Mouse (Mus musculus) kidney, postnatal 10 days (tissue): ENCODE data around the gene Gm20075.
"Not testable (repeated sequence)": the region's sequence is repeated elsewhere in the genome, so short reads cannot be mapped to it uniquely, and the experiment has no call there.

Source experiments
- DNase-seq: peaks from one replicate; pipeline ENCODE4 v3.0.0; 2021; ENCODE audit warnings: mixed read lengths

The Gm20075 gene

DNA sequence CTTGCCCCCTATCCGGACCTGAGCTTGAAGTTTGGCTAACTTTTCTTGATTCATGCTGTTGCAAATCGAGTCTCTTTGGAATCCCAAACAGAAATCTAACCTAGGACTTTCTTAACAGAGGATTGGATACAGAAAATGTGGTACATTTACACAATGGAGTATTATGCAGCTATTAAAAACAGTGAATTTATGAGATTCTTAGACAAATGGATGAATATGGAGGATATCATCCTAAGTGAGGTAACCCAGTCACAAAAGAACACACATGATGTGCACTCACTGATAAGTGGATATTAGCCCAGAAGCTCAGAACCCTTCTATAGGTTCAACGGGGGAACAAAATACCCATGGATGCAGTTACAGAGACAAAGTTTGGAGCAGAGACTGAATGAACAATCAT is at the start of gene Gm20075:
TSS of gene Gm20075 (minus strand) at position 101 of the 400 bp plus-strand sequence.
- DNase-seq: not testable (repeated sequence)

DNA sequence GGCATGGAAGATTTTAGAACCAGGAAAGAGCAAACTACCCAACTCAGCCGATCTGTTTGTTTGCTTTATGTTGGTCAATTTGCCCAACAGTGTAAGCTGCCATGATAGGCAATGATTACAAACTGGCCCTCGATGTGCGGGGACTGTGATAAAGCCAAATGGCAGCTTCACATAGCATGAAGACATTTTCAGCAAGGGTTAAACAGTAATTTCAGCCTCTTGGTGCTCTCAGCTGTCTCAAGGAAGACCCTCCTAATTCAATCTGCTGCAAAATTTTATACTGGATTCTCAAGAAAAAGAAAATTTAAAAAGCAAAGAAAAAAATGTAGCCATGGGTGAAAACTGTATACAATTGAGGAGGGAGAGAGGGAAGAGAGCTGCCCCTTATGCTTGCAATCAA is 47.9 kb upstream of the Gm20075 start:
- no peak for DNase-seq

DNA sequence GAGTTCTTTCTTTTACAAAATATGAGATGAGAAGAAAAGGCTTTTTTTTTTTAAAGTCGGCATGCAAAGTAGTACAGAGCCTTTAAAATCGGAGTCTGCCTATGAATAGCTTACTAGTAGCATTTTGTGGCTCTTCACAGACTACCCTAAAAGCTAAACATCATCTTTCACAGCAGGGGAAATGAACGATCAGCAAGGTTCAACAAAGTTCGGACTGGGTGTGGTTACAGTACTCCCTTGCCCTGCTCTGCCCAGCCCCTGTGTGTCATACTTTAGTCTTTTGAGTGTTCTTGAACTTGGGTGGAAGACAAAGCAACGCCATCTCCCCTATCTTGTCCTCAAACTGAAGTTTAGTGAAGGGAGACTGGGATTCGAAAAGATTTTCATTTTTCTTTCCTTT is 45.5 kb upstream of the Gm20075 start:
- no peak for DNase-seq

DNA sequence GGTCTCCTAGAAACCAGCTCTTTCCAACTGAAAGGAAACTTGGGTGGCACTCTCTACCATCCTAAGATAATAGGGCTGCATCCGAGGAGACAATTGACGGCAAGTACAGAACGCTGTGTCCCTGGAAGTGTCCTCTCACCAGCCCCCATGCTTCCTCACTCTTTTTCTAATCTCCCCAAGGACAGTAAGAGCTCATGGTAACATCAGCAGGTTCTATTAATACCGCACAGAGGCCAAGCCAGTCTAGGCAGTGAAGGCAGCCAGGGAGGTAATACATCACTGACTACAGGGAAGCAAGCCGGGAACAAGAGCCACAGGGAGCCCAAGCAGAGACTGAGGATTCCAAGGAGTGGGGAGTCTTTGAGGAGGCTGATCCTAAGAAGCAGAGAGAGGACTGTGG is 43.8 kb upstream of the Gm20075 start:
- DNase-seq: no peak

DNA sequence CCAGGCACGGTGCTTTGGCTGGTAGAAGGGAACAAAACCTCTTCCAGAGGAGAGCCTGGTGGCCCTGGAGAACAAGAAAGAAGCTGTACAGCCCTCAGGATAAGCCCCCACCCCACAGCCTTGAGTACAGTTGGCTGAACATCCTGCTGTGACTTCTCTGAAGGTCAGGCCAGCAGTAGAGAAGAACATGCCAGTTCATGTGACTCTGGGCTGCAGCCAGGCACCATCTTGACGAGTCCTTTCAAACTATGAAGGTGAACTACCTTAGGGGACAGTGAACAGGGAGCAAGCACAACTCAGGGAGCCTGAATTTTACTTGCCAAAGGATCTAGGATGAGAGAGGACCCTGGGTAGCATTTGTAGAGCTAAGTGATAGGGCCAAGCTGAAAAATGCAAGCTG is 31.5 kb upstream of the Gm20075 start:
- no peak for DNase-seq

DNA sequence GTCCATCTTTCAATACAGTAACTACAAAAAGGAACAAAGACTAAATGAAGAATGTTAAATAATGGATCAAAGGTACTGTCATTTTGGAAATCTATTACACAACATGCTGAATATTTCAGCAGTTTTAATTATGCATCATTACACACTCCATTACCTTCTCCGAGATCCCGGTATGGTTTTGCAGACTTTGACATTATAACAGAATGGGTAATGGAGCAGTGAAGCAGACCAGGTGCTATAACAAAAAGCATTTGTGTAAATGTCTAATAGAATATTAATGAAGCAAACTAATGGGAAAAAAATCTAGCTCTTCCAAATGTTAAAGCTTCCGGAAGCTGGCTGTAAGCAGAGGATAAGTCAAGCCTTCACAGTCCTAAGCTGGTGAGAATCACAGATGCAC is 29.6 kb upstream of the Gm20075 start:
- DNase-seq: no peak

DNA sequence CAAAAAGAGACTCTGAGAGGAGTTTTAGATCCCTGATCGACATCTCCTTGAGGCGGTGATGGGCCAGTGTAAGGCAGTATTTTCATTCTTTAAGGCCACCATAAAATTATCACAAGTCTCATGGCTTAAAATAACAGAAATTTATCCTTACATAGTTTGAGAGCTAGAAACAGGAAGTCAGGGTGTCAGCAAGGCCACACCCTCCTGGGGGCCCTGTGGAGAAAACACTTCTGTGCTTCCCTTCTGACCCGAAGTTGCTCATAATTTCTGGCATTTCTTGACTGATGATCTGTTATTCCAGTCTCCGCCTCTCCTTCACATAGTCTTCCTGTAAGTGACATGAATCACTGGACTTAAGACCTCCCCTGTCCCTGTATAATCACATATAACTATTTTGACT is 25.2 kb upstream of the Gm20075 start:
- no peak for DNase-seq

DNA sequence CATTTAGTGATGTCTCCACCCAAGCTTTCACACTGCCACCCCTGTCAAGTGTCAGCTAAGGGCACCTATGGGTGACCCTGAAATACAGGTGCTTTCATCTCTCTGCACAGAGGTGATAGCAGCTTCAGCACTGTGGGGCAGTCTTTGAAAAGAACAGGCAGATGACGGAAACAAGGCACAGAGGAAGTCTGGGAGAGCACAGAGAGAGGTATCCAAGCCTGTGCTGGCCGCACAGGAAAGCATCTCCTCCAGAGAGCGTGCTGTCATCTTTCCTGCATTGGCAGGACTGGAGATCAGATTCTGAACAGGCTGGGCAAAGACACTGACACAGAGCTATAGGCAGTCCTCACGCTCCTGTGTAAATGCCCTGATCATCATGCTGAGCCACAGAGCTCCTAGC is 9.8 kb upstream of the Gm20075 start:
- DNase-seq: no peak

DNA sequence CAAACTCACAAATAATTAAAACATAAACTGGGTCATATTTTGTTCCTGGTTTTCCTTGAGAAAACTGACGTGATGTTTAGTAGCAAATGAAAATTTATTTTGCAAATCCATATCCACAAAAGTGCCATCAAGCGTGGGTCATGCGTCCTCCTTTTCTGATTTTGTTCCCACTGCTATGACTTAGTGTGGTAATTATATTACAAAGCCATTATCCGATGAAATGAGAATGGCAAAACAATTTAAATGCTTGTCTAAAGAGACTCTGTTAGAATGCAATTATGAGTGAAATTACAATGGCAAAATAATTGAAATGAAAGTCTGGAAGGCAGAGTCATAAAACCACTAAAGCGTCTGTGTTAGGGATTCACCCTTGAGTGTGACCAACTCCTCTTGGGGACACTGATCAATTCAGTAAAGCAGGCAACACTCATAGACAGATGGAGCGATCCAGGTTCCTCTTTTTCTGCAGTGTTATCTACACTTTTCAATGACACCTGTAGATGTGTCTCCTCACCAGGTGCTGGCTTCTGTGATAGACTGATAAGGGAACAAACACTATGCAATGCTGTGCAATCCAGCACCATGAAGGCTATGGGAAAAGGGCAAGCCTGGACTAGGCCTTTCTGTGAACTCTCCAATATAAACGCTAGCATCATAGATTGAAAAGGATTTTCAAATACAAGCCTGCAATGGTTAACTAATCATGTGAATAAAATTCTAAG is 4.6 kb upstream of the Gm20075 start:
- no peak for DNase-seq

DNA sequence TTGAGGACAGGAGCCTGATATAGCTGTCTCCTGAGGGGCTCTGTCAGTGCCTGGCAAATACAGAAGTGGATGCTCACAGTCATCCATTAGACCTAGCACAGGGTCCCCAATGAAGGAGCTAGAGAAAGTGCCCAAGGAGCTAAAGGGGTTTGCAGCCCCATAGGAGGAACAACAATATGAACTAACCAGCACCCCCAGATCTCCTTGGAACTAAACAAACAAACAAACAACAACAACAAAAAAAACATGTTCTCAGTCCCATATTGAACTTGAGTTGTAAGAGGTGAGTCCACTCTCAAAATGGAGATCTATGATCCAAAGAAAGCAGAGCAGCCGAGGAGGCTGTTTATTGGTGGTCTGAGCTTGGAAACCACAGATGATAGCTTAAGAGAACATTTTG is 578 bp upstream of the Gm20075 start, which contains the start of gene Gm17190:
TSS of gene Gm17190 (plus strand) at position 301 of the 400 bp plus-strand sequence.
- not testable (repeated sequence) for DNase-seq

DNA sequence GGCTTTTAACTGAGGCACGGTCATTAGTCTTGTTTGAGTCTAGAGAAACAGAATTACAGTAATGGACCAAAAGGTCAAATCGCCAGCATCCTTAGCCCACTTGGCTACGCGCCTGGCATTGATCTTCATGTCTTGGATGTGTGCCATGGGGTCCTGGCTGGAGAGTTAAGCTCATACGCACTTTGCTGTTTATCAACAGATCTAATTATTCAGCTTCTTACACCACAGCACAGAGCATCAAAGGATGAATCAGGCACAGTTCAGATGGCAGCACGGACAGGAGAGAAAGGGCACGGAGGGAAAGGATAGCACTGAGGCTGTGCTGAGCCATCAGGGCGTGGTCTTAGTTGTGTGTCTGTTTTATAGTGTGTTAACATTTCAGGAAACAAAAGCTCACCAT is 7.6 kb downstream of the Gm20075 start:
- no peak for DNase-seq

DNA sequence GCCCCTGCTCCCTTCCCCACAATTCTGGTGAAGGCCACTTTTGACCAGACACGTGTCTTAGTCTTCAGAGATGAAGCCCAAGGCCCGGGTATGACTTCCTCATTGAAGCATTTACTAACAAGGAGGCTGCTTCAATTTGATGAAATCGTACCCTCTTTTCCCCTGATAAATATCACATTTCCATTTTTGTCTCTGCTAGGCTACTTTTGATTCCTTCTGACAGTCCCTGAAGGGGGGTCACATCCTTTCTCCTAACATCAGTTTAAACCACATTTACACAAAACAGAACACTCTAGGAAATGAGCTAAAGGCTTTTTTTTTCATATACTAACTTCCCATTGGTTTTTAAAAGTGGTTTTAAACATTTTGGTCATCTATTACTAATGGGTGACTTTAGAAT is 28.4 kb downstream of the Gm20075 start:
- DNase-seq: no peak

DNA sequence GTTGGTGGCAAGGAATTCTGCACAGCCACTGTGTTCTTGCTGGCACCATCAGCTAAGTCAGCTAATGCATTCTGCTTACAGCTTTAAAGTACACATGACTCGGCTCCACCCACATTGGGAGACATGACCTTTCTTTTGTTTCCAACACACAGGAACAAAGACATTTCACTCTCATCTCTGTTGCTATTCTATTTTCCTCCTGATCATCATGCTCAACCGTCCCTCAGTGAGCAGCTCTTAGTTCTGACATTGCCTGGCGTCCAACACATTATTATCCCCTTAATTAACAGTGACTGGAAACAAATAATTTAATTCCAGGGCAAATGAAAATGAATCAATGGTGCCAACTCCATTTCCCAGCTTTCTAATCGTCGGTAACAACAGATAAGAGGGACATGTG is 35.8 kb downstream of the Gm20075 start:
- DNase-seq: no peak

DNA sequence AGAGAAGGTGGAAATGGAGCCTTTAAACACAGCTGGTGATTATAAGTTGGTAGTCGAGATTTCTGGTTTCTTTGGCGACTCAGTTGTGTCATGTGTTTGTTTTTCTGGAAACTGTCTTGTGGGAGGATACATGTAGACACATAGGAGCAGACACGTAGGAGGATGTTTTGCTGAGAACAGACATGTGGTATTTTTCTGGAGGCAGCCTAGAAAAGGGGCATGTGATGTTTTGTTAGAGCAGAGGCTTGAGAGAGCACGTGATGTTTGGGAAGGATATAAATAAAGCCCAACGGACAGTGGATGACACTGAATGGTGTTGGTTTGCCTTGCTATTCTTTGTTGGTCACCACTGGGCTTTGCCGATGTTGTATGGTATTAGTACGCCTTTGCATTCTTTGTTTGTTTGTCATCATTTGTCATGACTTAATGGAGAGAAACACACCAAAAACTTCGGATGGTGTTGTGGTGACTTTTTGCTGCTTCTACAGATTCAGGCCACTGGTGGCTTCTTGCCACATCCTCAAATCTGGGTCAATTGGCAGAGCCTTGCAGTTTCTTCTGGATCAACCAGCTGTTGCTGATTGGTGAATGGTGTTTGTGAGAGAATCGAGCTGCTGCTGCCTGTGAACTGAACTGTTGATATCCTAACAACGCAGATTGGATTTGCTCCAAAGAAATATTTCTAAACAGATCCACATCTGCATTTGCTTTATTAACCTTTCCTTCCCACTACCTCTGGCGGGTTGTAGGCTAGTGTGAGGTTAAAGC is 40.7 kb downstream of the Gm20075 start:
- DNase-seq: no peak

DNA sequence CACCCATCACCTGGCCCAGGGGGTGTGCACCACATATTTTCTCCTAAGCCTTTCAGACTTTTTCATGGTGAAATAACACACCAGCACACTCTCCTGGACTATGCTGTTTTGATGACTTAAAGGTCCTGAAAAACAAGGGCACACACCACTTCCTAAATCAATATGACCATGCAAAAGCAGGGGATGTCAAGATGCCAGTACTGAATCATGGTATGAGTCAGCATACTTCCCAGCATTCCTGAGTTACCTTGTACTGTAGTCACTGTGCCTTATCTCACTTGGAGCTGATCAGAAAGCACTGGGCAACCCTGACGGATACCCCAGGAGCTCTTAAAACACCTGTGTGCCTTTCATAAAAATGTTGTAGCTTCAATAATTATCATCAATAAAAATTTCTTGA is 41.6 kb downstream of the Gm20075 start:
- DNase-seq: no peak

DNA sequence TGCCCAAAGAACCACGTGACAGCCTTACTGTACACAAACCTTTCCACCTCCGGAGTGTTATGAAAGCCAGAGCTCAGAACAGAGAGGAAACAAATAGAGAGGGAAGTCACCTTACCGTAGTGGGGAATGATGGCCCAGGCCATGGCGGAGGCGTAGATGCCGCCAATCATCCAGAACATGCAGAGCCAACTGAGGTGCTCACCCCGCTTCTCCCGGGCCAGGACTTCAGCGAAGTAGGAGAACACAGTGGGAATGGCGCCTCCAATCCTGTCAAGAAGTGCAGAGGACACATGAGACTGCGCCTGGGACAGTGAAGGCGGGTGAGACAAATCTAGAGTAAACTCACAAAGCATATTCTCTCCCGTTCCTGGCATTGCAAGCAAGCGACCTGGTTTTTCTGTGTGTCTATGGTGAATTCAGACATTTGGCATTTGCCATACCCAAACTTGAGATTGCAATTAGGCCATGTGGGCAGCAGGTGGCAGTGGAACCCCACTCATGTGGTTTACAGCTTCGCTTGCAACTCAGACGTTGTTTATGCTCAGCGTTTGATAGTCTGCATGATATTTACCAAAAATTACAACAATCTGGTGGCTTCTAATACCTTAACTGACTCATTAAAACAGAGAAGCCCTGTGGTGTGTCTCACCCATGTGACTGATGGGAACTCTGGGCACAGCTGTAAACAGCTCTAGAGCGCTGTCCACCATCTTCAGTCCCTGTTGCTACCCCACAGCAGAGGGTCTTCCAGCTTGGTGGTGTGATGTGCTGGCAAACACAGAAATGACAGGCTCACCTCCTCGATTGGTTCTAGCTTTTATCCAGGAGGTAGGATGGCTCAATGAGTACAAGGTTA is 50.6 kb downstream of the Gm20075 start:
- peak; percentile 45 for DNase-seq
